Mouse (Mus musculus): ENCODE data around the gene Wbp2.

Wbp2 gene

DNA sequence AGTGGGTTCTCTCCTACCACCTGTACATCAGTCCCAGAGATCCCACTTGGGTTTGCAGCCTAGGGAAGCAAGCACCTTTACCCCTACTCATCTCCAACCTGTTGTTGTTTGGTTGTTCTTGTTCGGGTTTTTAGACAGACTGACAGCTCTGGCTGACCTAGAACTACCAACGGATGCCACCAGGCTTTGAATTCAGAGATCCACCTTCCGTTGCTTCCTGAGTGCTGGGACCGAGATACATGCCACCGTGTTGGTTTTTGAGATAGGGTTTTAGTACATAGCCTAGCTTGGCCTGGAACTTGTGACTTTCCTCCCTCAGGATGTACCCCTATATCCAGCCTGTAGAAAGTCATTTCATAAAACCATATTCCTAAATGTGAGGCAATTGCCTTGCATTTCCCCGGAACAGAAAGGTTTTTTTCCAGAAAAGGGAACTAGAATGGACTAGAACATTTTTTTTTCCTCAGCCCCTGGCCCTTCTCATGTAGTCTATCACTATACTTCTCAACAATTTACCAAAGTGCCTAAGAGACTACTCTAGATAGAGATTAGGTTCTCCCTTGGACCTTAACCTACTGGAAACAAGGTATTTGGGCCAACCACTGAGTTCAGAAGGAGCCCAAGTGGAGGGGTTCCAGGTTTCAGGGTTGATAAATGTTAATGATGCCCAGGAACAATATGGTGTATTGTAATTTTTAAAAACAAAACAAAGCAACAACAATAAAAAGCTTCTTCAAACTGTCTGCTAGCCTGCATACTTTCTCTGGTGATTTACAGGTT is 57.5 kb downstream of the Wbp2 start:
- DNase-seq = no peak
